Mouse (Mus musculus) olfactory bulb, adult 2 months (tissue): ENCODE measurements around the gene Pigk.

ENCODE experiments used
- CTCF ChIP-seq: fragments of 200-500 bp; IDR thresholded peaks from 2 replicates; pipeline ENCODE4 v1.5.1; 2012; ENCODE audit warnings: low read depth, mild to moderate bottlenecking, low read length, moderate library complexity; ENCODE audit not compliant: insufficient read depth
- POLR2A ChIP-seq: fragments of 200-500 bp; IDR thresholded peaks from 2 replicates; pipeline ENCODE4 v1.6.1; 2012; ENCODE audit warnings: mild to moderate bottlenecking, low read depth, low read length, moderate library complexity; ENCODE audit not compliant: insufficient read depth

- TF ChIP-seq CTCF (no peak), POLR2A (no peak)
Measured at GRCm38 (mm10) chr3:152993608-152994007, 279.7 kb downstream of the Pigk start.
